ENCODE assay signal across 11 mouse cellular contexts in genomic region chr8:121258126-121258792, GRCm38 (mm10).
DNase-seq lines count a peak whose midpoint lies in the region; ATAC-seq and TF ChIP-seq lines count a peak whose summit lies in the region.
"Had no signal": no experiment of that assay in that cellular context is flagged by ENCODE, and none has a peak within 500 bp of the region (broad histone marks: within the 10 kb centered on the region; RNA-seq: fewer than 3 reads in every experiment).

No protein-coding gene starts in this region.

- H3K4me3 ChIP-seq in hindbrain, embryonic 10.5 days, result no peak overlapping the region
- no peak overlapping the region for H3K4me3 ChIP-seq in hindbrain, embryonic 16.5 days (ENCODE audit: low read length)
- no peak overlapping the region for H3K4me3 ChIP-seq in neural tube, embryonic 11.5 days (ENCODE audit: low read depth, low read length)
- no peak overlapping the region for H3K4me3 ChIP-seq in neural tube, embryonic 15.5 days (replicated peaks)
- no peak overlapping the region for H3K4me3 ChIP-seq in embryonic facial prominence, embryonic 15.5 days (replicated peaks)
- H3K4me3 ChIP-seq in stomach, postnatal 0 days (ENCODE audit: low read depth, low read length), result no peak overlapping the region
- no peak overlapping the region for H3K4me3 ChIP-seq in midbrain, embryonic 11.5 days (ENCODE audit: low read depth, low read length)

- ATAC-seq in hindbrain, embryonic 16.5 days, result no peak
- no peak for ATAC-seq in neural tube, embryonic 11.5 days (ENCODE audit: insufficient read depth, low FRiP score, low TSS enrichment)
- ATAC-seq in neural tube, embryonic 15.5 days (ENCODE audit: low FRiP score), result no peak
- 0 out of 2 replicates have a peak, but pooled peaks have one; percentile 6 for ATAC-seq in embryonic facial prominence, embryonic 15.5 days (ENCODE audit: insufficient number of reproducible peaks, low FRiP score, low TSS enrichment, low read depth)
- peak; percentile 18; the same call in 1 of the 2 replicates for ATAC-seq in stomach, postnatal 0 days (ENCODE audit: low FRiP score, low TSS enrichment)
- no peak for ATAC-seq in midbrain, embryonic 11.5 days (ENCODE audit: low FRiP score)

- H3K4me2 ChIP-seq in hindbrain, embryonic 16.5 days (ENCODE audit: low read length), result no peak overlapping the region
- H3K4me2 ChIP-seq in neural tube, embryonic 11.5 days (ENCODE audit: low read depth), result peak overlapping the region; percentile 2; the same call in 1 of the 2 replicates
- no peak overlapping the region for H3K4me2 ChIP-seq in neural tube, embryonic 15.5 days
- no peak overlapping the region for H3K4me2 ChIP-seq in embryonic facial prominence, embryonic 15.5 days (replicated peaks)
- H3K4me2 ChIP-seq in stomach, postnatal 0 days (replicated peaks; ENCODE audit: low read depth), result no peak overlapping the region
- H3K4me2 ChIP-seq in midbrain, embryonic 11.5 days, result no peak overlapping the region

- H3K27me3 ChIP-seq in hindbrain, embryonic 10.5 days (ENCODE audit: insufficient read depth, poor library complexity, severe bottlenecking), result peaks cover 59% of the 10 kb centered on the region
- H3K27me3 ChIP-seq in hindbrain, embryonic 16.5 days (replicated peaks; ENCODE audit: control insufficient read depth, insufficient read depth, low read length), result no peaks in the 10 kb centered on the region; the same call in 1 of the 2 replicates
- H3K27me3 ChIP-seq in neural tube, embryonic 11.5 days (ENCODE audit: control insufficient read depth, insufficient read depth, low read length), result 0 out of 2 replicates have a peak, but pooled peaks cover 3% of the 10 kb centered on the region
- peaks cover 11% of the 10 kb centered on the region for H3K27me3 ChIP-seq in neural tube, embryonic 15.5 days (replicated peaks)
- H3K27me3 ChIP-seq in embryonic facial prominence, embryonic 15.5 days, result peaks cover 47% of the 10 kb centered on the region
- no peaks in the 10 kb centered on the region for H3K27me3 ChIP-seq in stomach, postnatal 0 days (ENCODE audit: control insufficient read depth, insufficient read depth, low read length)
- no peaks in the 10 kb centered on the region for H3K27me3 ChIP-seq in midbrain, embryonic 11.5 days (ENCODE audit: control insufficient read depth, insufficient read depth, low read length)

- H3K36me3 ChIP-seq in hindbrain, embryonic 10.5 days, result no peaks in the 10 kb centered on the region
- no peaks in the 10 kb centered on the region for H3K36me3 ChIP-seq in hindbrain, embryonic 16.5 days (ENCODE audit: control insufficient read depth, insufficient read depth, low read length)
- no peaks in the 10 kb centered on the region for H3K36me3 ChIP-seq in neural tube, embryonic 11.5 days (ENCODE audit: control insufficient read depth, insufficient read depth, low read length)
- H3K36me3 ChIP-seq in neural tube, embryonic 15.5 days, result no peaks in the 10 kb centered on the region
- H3K36me3 ChIP-seq in embryonic facial prominence, embryonic 15.5 days, result no peaks in the 10 kb centered on the region
- H3K36me3 ChIP-seq in stomach, postnatal 0 days (ENCODE audit: control insufficient read depth, insufficient read depth, low read length), result no peaks in the 10 kb centered on the region
- no peaks in the 10 kb centered on the region for H3K36me3 ChIP-seq in midbrain, embryonic 11.5 days (ENCODE audit: control insufficient read depth, insufficient read depth, low read length)

- no peak for TF ChIP-seq CTCF in stomach, postnatal 0 days (IDR thresholded peaks at IDR 0.05; ENCODE audit: low read depth)

- H3K9ac ChIP-seq in hindbrain, embryonic 16.5 days (ENCODE audit: low read depth, low read length), result no peak overlapping the region
- no peak overlapping the region for H3K9ac ChIP-seq in neural tube, embryonic 11.5 days (ENCODE audit: low read length)
- no peak overlapping the region for H3K9ac ChIP-seq in neural tube, embryonic 15.5 days (replicated peaks)
- no peak overlapping the region for H3K9ac ChIP-seq in embryonic facial prominence, embryonic 15.5 days
- no peak overlapping the region for H3K9ac ChIP-seq in stomach, postnatal 0 days (ENCODE audit: low read length)
- no peak overlapping the region for H3K9ac ChIP-seq in midbrain, embryonic 11.5 days (ENCODE audit: low read length)

- H3K4me1 ChIP-seq in hindbrain, embryonic 10.5 days (replicated peaks), result peaks cover 54% of the 10 kb centered on the region
- no peaks in the 10 kb centered on the region for H3K4me1 ChIP-seq in hindbrain, embryonic 16.5 days (ENCODE audit: control insufficient read depth, insufficient read depth, low read depth, low read length)
- H3K4me1 ChIP-seq in neural tube, embryonic 11.5 days (ENCODE audit: control insufficient read depth, insufficient read depth, low read length), result peaks cover 8% of the 10 kb centered on the region
- H3K4me1 ChIP-seq in neural tube, embryonic 15.5 days, result 0 out of 2 replicates have a peak, but pooled peaks cover 6% of the 10 kb centered on the region
- H3K4me1 ChIP-seq in embryonic facial prominence, embryonic 15.5 days, result peaks cover 18% of the 10 kb centered on the region; the same call in 1 of the 2 replicates
- H3K4me1 ChIP-seq in stomach, postnatal 0 days (replicated peaks; ENCODE audit: control insufficient read depth, insufficient read depth), result no peaks in the 10 kb centered on the region; the same call in 1 of the 2 replicates
- 0 out of 2 replicates have a peak, but pooled peaks cover 3% of the 10 kb centered on the region for H3K4me1 ChIP-seq in midbrain, embryonic 11.5 days (ENCODE audit: control insufficient read depth, insufficient read depth, low read length)

- H3K27ac ChIP-seq in hindbrain, embryonic 10.5 days, result peak overlapping the region; percentile 69
- no peak overlapping the region for H3K27ac ChIP-seq in hindbrain, embryonic 16.5 days (ENCODE audit: low read depth, low read length)
- no peak overlapping the region for H3K27ac ChIP-seq in neural tube, embryonic 11.5 days (ENCODE audit: low read depth, low read length)
- H3K27ac ChIP-seq in neural tube, embryonic 15.5 days (replicated peaks), result no peak overlapping the region
- H3K27ac ChIP-seq in embryonic facial prominence, embryonic 15.5 days (replicated peaks), result no peak overlapping the region
- no peak overlapping the region for H3K27ac ChIP-seq in stomach, postnatal 0 days (replicated peaks)
- no peak overlapping the region for H3K27ac ChIP-seq in midbrain, embryonic 11.5 days (ENCODE audit: low read depth, low read length)

- no peaks in the 10 kb centered on the region for H3K9me3 ChIP-seq in hindbrain, embryonic 10.5 days
- H3K9me3 ChIP-seq in hindbrain, embryonic 16.5 days (ENCODE audit: control insufficient read depth, low read length), result no peaks in the 10 kb centered on the region
- H3K9me3 ChIP-seq in neural tube, embryonic 11.5 days (ENCODE audit: control insufficient read depth, low read length), result no peaks in the 10 kb centered on the region
- no peaks in the 10 kb centered on the region for H3K9me3 ChIP-seq in neural tube, embryonic 15.5 days (replicated peaks)
- H3K9me3 ChIP-seq in embryonic facial prominence, embryonic 15.5 days (replicated peaks), result no peaks in the 10 kb centered on the region
- H3K9me3 ChIP-seq in stomach, postnatal 0 days (ENCODE audit: control insufficient read depth, low read length), result no peaks in the 10 kb centered on the region
- no peaks in the 10 kb centered on the region for H3K9me3 ChIP-seq in midbrain, embryonic 11.5 days (ENCODE audit: control insufficient read depth, low read length)

- no peak for DNase-seq in hindbrain, embryonic 10.5 days (ENCODE audit: low spot score)
- peak; percentile 45 for DNase-seq in neural tube, embryonic 11.5 days (ENCODE audit: low spot score)
- DNase-seq in stomach, postnatal 0 days (ENCODE audit: low spot score), result peak; percentile 32
- no peak for DNase-seq in thymus, postnatal 4 days
- DNase-seq in midbrain, embryonic 11.5 days (ENCODE audit: low spot score, missing footprints), result no peak
- DNase-seq: cerebellum, adult 2 months; gastrocnemius, postnatal 36 days; thymus, postnatal 25 days had no signal

- WGBS in hindbrain, embryonic 10.5 days, result 49% methylated on average over 21 of the region's 21 CpGs
- 49% methylated on average over 21 of the region's 21 CpGs for WGBS in hindbrain, embryonic 16.5 days
- WGBS in neural tube, embryonic 11.5 days, result 36% methylated on average over 21 of the region's 21 CpGs
- 47% methylated on average over 21 of the region's 21 CpGs for WGBS in neural tube, embryonic 15.5 days
- 39% methylated on average over 21 of the region's 21 CpGs for WGBS in embryonic facial prominence, embryonic 15.5 days
- 30% methylated on average over 21 of the region's 21 CpGs for WGBS in stomach, postnatal 0 days
- WGBS in midbrain, embryonic 11.5 days, result 72% methylated on average over 21 of the region's 21 CpGs

- TF ChIP-seq EP300 in stomach, postnatal 0 days (optimal IDR thresholded peaks at IDR 0.05), result no peak

Comparison
In these comparisons a context has a peak if more than half of its experiments do, and no peak if none do; other contexts are left out.
1. DNase-seq: peak in neural tube, embryonic 11.5 days (single experiment) and stomach, postnatal 0 days (single experiment); none in hindbrain, embryonic 10.5 days (single experiment), thymus, postnatal 4 days (single experiment) and midbrain, embryonic 11.5 days (single experiment).
2. ATAC-seq: peak in embryonic facial prominence, embryonic 15.5 days (single experiment) and stomach, postnatal 0 days (single experiment); none in hindbrain, embryonic 16.5 days (single experiment), neural tube, embryonic 11.5 days (single experiment), neural tube, embryonic 15.5 days (single experiment) and midbrain, embryonic 11.5 days (single experiment).